Mouse (Mus musculus): ENCODE data around the gene Zbp1. TPM values are rescaled to one million over a fixed set of nuclear protein-coding genes. Genes with fewer than 3 reads are reported as not detected.

The Zbp1 gene
- polyA plus RNA-seq (2015; fragmentation: Nextera tagmentation; extraction: Ambion mirVana) = 4.9 and 6.7 TPM in 2 replicates

DNA sequence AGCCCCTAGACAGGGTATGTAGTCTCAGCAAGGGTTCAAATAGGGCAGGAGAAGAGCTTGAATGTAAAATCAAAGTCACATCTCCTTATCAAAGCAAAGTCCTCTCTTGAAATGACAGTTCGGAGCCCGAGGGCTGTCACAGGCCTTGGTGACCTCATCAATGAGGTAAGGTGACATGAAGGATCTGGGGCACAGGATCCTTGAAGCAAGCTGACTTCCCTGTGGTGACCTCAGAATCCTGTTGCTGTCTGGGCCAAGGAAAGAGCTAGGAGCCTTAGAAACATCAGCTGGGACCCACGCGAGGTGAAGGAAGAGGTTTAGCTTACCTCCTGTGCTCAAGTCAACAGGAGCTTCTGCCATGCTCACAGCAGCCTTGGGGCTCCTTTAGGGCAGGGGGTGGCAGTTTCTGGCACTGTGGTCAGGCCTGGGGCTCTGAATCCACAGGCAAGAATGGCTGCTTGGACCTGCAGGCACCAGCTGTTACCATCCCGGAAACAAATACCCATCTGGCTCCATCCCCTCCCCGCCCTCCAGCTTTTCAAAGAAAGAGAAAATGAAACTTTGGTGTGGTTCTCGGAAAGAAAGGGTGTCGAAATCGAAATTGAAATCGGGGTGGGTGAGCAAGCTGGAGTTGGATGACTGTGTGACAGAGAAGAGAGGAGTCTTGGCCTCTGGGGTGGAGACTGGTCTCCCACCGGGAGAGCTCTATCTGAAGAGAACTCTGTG is at the start of gene Zbp1:
Zbp1 (minus strand) TSS at position 508 of the 726 bp plus-strand sequence.
- TF ChIP-seq EP300 (IDR thresholded peaks at IDR 0.05; ENCODE audit: low read depth) (no peak), CTCF (IDR thresholded peaks at IDR 0.05; ENCODE audit: low read depth) (no peak)
- no peaks in the 10 kb centered on the region for H3K36me3 ChIP-seq (replicated peaks; ENCODE audit: insufficient read depth, low read length)
- peaks cover 14% of the 10 kb centered on the region for H3K4me1 ChIP-seq (ENCODE audit: insufficient read depth)
- H3K9me3 ChIP-seq (ENCODE audit: low read length) = no peaks in the 10 kb centered on the region
- no peak within 1 kb of the TSS for H3K9ac ChIP-seq (replicated peaks)
- ATAC-seq = peak; percentile 57
- H3K27me3 ChIP-seq (ENCODE audit: insufficient read depth, low read length) = no peaks in the 10 kb centered on the region
- DNase-seq = peak; percentile 36
- H3K27ac ChIP-seq (ENCODE audit: low read depth) = peak within 1 kb of the TSS; percentile 55; the same call in 1 of the 2 replicates
- WGBS (ENCODE audit: insufficient replicate concordance) = 47% methylated on average over 11 of the region's 11 CpGs
- peak within 1 kb of the TSS; percentile 36 for H3K4me2 ChIP-seq (ENCODE audit: low read depth, low read length)
- H3K4me3 ChIP-seq (ENCODE audit: low read depth, low read length) = no peak within 1 kb of the TSS; the same call in 1 of the 2 replicates

DNA sequence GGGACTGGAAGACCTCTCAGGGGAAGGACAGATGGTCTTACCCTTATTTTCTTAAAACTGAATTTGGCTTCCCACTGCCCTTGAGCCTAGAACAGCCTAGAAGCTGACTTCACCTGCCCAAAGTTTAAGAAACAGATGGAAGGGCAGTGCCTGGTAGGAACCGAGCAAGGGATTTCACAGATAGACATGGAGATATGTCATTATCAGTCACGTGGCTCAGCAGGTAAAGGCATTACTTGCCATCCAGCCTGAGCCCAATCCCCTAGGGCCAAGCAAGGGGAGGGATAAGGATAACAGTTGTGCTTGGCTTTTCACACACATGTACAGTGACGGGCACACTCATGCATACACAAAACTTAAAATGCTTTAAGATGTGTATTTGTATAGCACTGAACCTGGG is 48.8 kb upstream of the Zbp1 start:
- ATAC-seq = no peak
- no peak overlapping the region for H3K4me3 ChIP-seq (ENCODE audit: low read depth, low read length)
- H3K9ac ChIP-seq (replicated peaks) = no peak overlapping the region
- TF ChIP-seq CTCF (IDR thresholded peaks at IDR 0.05; ENCODE audit: low read depth) (no peak), EP300 (IDR thresholded peaks at IDR 0.05; ENCODE audit: low read depth) (no peak)
- WGBS (ENCODE audit: insufficient replicate concordance) = 69% methylated on average over 3 of the region's 3 CpGs
- no peak for DNase-seq
- H3K27ac ChIP-seq (ENCODE audit: low read depth) = no peak overlapping the region
- H3K4me1 ChIP-seq (ENCODE audit: insufficient read depth) = no peaks in the 10 kb centered on the region
- no peak overlapping the region for H3K4me2 ChIP-seq (ENCODE audit: low read depth, low read length)
- peaks cover 16% of the 10 kb centered on the region for H3K27me3 ChIP-seq (ENCODE audit: insufficient read depth, low read length)
- no peaks in the 10 kb centered on the region for H3K9me3 ChIP-seq (ENCODE audit: low read length)
- H3K36me3 ChIP-seq (replicated peaks; ENCODE audit: insufficient read depth, low read length) = no peaks in the 10 kb centered on the region

DNA sequence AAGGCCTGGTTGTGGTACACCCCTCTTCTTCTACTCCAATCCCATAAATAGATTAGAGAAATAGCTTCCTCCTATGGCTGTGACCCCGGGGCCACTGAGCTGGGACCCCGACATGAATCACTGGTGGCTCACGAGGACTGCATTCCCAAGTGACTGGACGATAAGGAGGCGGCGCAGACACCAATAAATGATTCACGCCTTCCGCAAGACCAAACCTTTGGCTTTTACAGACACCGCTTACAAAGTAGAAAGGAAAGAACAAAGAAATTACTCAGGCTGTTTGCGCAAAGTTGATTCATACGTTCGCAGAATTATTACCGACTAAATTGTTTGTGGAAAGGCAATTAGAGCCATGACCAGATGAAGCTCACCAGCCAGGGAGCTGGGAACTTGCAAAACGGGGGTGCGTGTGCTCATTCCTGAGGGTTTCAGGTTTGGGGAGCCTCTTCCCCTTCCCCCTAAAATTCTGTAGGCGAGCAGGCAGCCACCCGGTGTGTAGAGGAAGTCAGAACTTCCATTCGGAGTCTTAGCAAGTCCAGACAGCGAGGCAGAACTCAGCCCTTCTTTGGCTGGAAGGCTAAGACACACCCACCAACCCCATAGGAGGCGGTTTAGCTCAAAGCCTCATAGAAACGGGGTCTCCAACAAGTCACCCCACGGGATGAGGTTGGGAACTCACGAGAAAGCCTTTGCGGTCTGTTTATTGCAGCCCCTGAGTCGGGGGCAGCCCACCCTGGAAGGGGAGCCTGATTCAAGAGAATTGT is 47.8 kb upstream of the Zbp1 start:
- H3K4me1 ChIP-seq (ENCODE audit: insufficient read depth) = no peaks in the 10 kb centered on the region
- DNase-seq (no peak), ATAC-seq (no peak)
- H3K4me3 ChIP-seq (ENCODE audit: low read depth, low read length) = no peak overlapping the region
- no peak overlapping the region for H3K27ac ChIP-seq (ENCODE audit: low read depth)
- H3K36me3 ChIP-seq (replicated peaks; ENCODE audit: insufficient read depth, low read length) = no peaks in the 10 kb centered on the region
- WGBS (ENCODE audit: insufficient replicate concordance) = 66% methylated on average over 25 of the region's 25 CpGs
- TF ChIP-seq CTCF (IDR thresholded peaks at IDR 0.05; ENCODE audit: low read depth) (no peak), EP300 (IDR thresholded peaks at IDR 0.05; ENCODE audit: low read depth) (no peak)
- H3K4me2 ChIP-seq (ENCODE audit: low read depth, low read length) = no peak overlapping the region
- peaks cover 6% of the 10 kb centered on the region for H3K27me3 ChIP-seq (ENCODE audit: insufficient read depth, low read length)
- no peak overlapping the region for H3K9ac ChIP-seq (replicated peaks)
- no peaks in the 10 kb centered on the region for H3K9me3 ChIP-seq (ENCODE audit: low read length)

DNA sequence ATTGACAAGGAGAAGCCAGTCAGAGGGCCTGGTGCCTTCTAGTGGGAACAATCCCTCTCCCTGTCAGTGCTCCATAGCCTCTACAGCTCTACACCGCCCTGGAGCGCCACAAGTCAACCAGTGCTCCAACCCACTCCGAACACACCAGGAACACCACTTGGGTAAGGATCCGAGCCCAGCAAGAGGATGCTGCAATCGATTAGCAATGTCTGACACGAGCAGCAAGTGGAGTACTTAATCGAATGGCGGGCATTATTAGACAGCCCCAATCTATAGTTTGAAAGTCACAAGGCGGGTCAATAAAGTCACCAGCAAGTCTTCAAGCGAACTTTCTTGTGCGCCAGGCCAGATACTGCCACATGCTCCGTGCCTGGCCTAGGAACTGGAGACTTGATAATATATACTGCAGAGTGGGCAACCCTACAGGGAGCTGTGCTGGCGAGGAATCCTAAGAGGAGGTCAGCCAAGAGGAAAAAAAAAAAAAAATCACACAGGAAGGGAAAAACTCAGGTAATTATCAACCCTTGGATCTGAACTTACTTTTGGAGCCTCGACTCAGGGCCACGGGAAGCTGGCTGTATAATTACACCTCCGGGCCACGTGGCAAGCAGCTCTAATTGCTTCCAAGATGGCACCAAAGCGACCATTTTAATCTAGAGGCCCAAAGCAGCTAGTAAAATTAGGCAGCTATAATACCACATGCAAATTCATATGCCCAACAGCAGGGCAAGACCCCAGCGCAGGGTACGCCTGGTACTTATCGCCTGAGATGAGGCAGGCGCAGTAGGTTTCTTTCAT is 46.9 kb upstream of the Zbp1 start:
- ATAC-seq (no peak), DNase-seq (no peak)
- 82% methylated on average over 22 of the region's 22 CpGs for WGBS (ENCODE audit: insufficient replicate concordance)
- no peaks in the 10 kb centered on the region for H3K4me1 ChIP-seq (ENCODE audit: insufficient read depth)
- no peaks in the 10 kb centered on the region for H3K9me3 ChIP-seq (ENCODE audit: low read length)
- TF ChIP-seq EP300 (IDR thresholded peaks at IDR 0.05; ENCODE audit: low read depth) = no peak
- TF ChIP-seq CTCF (IDR thresholded peaks at IDR 0.05; ENCODE audit: low read depth) = no peak
- no peak overlapping the region for H3K9ac ChIP-seq (replicated peaks)
- no peak overlapping the region for H3K27ac ChIP-seq (ENCODE audit: low read depth)
- no peak overlapping the region for H3K4me2 ChIP-seq (ENCODE audit: low read depth, low read length)
- no peaks in the 10 kb centered on the region for H3K36me3 ChIP-seq (replicated peaks; ENCODE audit: insufficient read depth, low read length)
- H3K4me3 ChIP-seq (ENCODE audit: low read depth, low read length) = no peak overlapping the region
- H3K27me3 ChIP-seq (ENCODE audit: insufficient read depth, low read length) = peaks cover 2% of the 10 kb centered on the region; the same call in 1 of the 2 replicates

DNA sequence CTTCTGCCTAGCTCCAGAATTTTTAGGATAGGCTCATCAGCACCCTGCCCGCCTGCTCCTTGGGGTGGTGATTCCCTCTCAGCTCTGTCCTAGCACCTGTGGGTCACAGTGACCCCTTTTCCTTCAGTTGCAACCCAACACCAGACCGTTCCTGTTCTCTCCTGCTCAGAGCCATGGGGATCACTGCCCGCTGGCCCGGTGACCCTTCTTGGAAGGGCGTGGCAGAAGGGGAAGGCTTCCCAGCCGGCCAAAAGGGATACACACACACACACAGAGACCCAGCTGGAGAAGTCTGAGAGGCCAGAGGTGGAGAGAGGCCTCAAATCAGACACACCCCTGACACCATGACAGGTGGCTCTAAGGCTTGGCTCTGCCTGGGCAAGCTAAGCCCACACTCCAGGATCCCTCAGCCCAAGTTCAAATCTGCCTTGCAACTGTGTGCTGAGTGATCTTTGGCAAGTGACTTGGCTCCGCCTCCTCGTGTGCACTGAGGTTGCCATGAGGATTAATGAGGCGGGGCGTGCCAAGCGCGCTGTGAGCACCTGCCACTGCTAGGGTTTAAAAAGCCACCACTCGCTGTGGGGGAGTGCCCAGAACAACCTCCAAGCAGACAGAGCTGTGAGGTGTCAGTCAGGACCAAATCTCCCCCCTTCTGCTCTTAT is 45.9 kb upstream of the Zbp1 start:
- no peak overlapping the region for H3K9ac ChIP-seq (replicated peaks)
- ATAC-seq = no peak
- peak; percentile 32 for DNase-seq

More for the DNA sequence above, 45.9 kb upstream of the Zbp1 start:
- Histone ChIP-seq H3K4me2 (ENCODE audit: low read depth, low read length) (no peak overlapping the region), H3K4me1 (ENCODE audit: insufficient read depth) (no peaks in the 10 kb centered on the region), H3K27me3 (ENCODE audit: insufficient read depth, low read length) (peaks cover 2% of the 10 kb centered on the region; the same call in 1 of the 2 replicates), H3K4me3 (ENCODE audit: low read depth, low read length) (no peak overlapping the region), H3K36me3 (replicated peaks; ENCODE audit: insufficient read depth, low read length) (no peaks in the 10 kb centered on the region), H3K27ac (ENCODE audit: low read depth) (no peak overlapping the region), H3K9me3 (ENCODE audit: low read length) (no peaks in the 10 kb centered on the region)
- TF ChIP-seq EP300 (IDR thresholded peaks at IDR 0.05; ENCODE audit: low read depth) (no peak), CTCF (IDR thresholded peaks at IDR 0.05; ENCODE audit: low read depth) (no peak)
- 40% methylated on average over 13 of the region's 13 CpGs for WGBS (ENCODE audit: insufficient replicate concordance)

All from liver, postnatal 0 days (tissue).